Mouse (Mus musculus) left cerebral cortex, postnatal 36 days (tissue): ENCODE results near the gene Irf9. TPM values are rescaled to one million over a fixed set of nuclear protein-coding genes. Genes with fewer than 3 reads are reported as not detected.

Source experiments
- DNase-seq, 2 experiments: peaks; one replicate each; pipeline ENCODE4 v3.0.0; 2021 to 2022; ENCODE audit warnings: low spot score in 2 of 2, mixed read lengths in 1 of 2
- intact Hi-C: fragments of 180-260 bp; cut with DNase I; formaldehyde crosslinking; loops from one replicate; pipeline ENCODE4 v1.15.1; 2025
- total RNA-seq, 2 experiments: library from RNA; stranded (reverse); gene quantifications; 2 replicates each; pipeline ENCODE4 v1.2.3; 2021

Gene Irf9
- total RNA-seq, 2 experiments from 2014 or later = 9.1 to 11.6 TPM

DNA sequence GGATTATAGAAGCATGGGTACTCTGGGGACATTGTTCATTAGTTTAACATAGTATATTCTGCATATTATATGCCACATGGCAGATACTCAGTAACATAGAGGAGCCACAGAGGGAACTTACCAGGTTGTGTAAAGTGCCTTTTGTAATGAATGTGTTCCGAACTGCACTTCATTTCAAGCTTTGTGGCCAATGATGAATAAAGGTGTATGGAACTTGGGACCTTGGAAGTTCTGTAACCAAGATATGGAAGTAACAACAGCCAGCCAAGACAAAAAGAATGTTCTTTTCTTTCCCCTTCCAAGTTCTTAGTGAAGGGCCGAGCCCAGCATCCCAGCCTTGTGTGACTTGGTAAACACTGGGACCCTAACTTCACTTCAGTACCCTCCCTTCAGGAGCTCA, 46.5 kb downstream of the Irf9 start, which contains the start of gene Tssk4:
Tssk4 (plus strand) TSS at position 301 of the 400 bp plus-strand sequence.
- intact Hi-C loops = no loop called here
- DNase-seq = no peak

DNA sequence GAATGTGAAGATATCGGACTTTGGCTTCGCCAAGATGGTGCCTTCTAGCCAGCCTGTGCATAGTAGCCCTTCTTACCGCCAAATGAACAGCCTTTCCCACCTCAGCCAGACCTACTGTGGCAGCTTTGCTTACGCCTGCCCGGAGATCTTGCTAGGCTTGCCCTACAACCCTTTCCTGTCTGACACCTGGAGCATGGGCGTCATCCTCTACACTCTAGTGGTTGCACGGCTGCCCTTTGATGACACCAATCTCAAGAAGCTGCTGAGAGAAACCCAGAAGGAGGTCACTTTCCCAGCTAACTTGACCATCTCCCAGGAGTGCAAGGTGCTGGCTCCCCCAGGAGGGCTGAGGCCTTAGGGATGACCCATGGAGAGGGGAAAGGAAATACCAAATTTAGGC, 48.2 kb downstream of the Irf9 start:
- DNase-seq = no peak
- intact Hi-C loops = no loop called here

DNA sequence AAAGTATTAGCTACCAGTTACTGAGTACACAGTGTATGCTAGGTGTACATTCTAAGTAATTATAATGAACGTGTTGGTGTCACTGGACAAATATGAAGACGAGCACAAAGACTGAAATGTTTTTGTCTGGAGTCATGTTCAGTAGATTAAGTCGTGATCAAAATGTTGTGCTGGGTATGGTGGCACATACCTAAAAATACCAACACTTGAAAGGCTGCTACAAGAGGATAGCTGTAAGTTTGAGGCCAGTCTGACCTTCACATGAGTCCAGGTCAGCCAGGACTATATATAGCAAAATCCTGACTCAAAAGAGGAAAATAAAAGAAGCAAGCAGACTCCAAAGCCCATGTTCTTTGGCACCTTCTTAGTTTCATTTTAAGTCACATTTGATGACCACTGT, 53.6 kb downstream of the Irf9 start:
- intact Hi-C loops = no loop called here
- DNase-seq = no peak

DNA sequence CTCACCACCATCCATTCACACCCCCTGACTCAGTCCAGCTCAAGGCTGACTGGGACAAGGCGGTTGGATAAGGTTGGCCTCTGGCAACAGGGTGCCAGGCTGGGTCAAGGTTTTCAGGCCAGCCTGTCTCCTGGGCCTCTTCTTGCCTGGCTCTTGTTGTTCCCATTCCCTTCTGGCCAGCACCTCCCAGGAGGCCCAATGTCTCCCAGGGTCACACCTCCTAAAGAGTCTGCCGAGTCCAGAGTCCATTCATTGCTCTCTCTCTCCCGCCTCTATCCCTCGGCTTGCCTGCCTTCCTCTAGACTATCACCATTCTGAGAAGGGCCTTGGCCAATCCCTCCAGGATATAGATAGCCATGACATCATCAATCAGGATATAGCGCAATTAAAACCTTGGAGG, 54.6 kb downstream of the Irf9 start:
- intact Hi-C loops = no loop called here
- DNase-seq = no peak

Other genes starting within 250 kb of the Irf9 start
- 10 to 100 TPM; 17.5 to 19.1 TPM for gene Dhrs4, start 124.8 kb upstream of the Irf9 start, total RNA-seq
- 10 to 100 TPM; 34.4 to 63.1 TPM for gene Carmil3, start 112.9 kb upstream of the Irf9 start, total RNA-seq
- gene Cpne6, start 93.1 kb upstream of the Irf9 start, total RNA-seq = 100 to 1,000 TPM; 163 to 211 TPM
- gene Nrl, start 78.6 kb upstream of the Irf9 start, total RNA-seq = under 1 TPM; 0.44 to 0.77 TPM
- 10 to 100 TPM; 24.8 to 28.9 TPM for gene Pck2, start 63.3 kb upstream of the Irf9 start, total RNA-seq
- 10 to 100 TPM; 76.9 to 82.1 TPM for gene Dcaf11, start 43.6 kb upstream of the Irf9 start, total RNA-seq
- gene A730061H03Rik, start 43.2 kb upstream of the Irf9 start, total RNA-seq = 1 to 10 TPM in 1 of 2 experiments, not detected in 1; 1.0 TPM
- not detected for gene Fitm1, start 28.0 kb upstream of the Irf9 start, total RNA-seq
- 10 to 100 TPM; 41.9 to 50.1 TPM for gene Psme1, start 25.4 kb upstream of the Irf9 start, total RNA-seq
- gene Emc9, start 18.3 kb upstream of the Irf9 start, total RNA-seq = 10 to 100 TPM; 49.0 to 52.7 TPM
- 10 to 100 TPM; 42.3 to 45.4 TPM for gene Psme2, start 12.5 kb upstream of the Irf9 start, total RNA-seq
- gene Rnf31, start 11.9 kb upstream of the Irf9 start, total RNA-seq = 10 to 100 TPM; 30.4 to 33.5 TPM
- 1 to 10 TPM; 1.6 to 4.4 TPM for gene Rec8, start 14.5 kb downstream of the Irf9 start, total RNA-seq
- gene Ipo4, start 32.4 kb downstream of the Irf9 start, total RNA-seq = 100 to 1,000 TPM; 112 to 122 TPM
- 1 to 10 TPM in 1 of 2 experiments, under 1 TPM in 1; 0.84 to 4.9 TPM for gene Gm49378, start 34.3 kb downstream of the Irf9 start, total RNA-seq
- 10 to 100 TPM; 39.0 to 41.9 TPM for gene Tm9sf1, start 40.2 kb downstream of the Irf9 start, total RNA-seq
- gene Tssk4, start 46.6 kb downstream of the Irf9 start, total RNA-seq = 1 to 10 TPM in 1 of 2 experiments, under 1 TPM in 1; 0.49 to 1.6 TPM
- gene Mdp1, start 56.9 kb downstream of the Irf9 start, total RNA-seq = 10 to 100 TPM; 39.1 to 41.7 TPM
- gene Gmpr2, start 68.4 kb downstream of the Irf9 start, total RNA-seq = 10 to 100 TPM; 20.6 to 24.9 TPM
- gene Nedd8, start 68.6 kb downstream of the Irf9 start, total RNA-seq = 100 to 1,000 TPM; 310 to 333 TPM
- 10 to 100 TPM; 15.2 to 16.9 TPM for gene Tinf2, start 78.2 kb downstream of the Irf9 start, total RNA-seq
- not detected for gene Tgm1, start 110.4 kb downstream of the Irf9 start, total RNA-seq
- gene Rabggta, start 118.7 kb downstream of the Irf9 start, total RNA-seq = 10 to 100 TPM; 50.6 to 50.9 TPM
- 10 to 100 TPM; 78.5 to 83.9 TPM for gene Dhrs1, start 142.1 kb downstream of the Irf9 start, total RNA-seq
- gene Nop9, start 142.1 kb downstream of the Irf9 start, total RNA-seq = 10 to 100 TPM; 10.5 to 12.5 TPM
- 1 to 10 TPM; 2.5 to 3.0 TPM for gene Cideb, start 154.9 kb downstream of the Irf9 start, total RNA-seq
- under 1 TPM; 0.20 to 0.67 TPM for gene Ltb4r2, start 157.9 kb downstream of the Irf9 start, total RNA-seq
- under 1 TPM; 0.29 to 0.59 TPM for gene Ltb4r1, start 162.4 kb downstream of the Irf9 start, total RNA-seq
- 1 to 10 TPM; 3.8 to 8.0 TPM for gene Adcy4, start 180.5 kb downstream of the Irf9 start, total RNA-seq
- gene Ripk3, start 185.3 kb downstream of the Irf9 start, total RNA-seq = under 1 TPM in 1 of 2 experiments, not detected in 1; 0.89 TPM
- gene Nfatc4, start 219.6 kb downstream of the Irf9 start, total RNA-seq = 1 to 10 TPM; 1.8 TPM